Mouse (Mus musculus): Measurements from ENCODE around the gene Olfr543. TPM values are rescaled to one million over a fixed set of nuclear protein-coding genes. Genes with fewer than 3 reads are reported as not detected.

Gene Olfr543
- not detected in 2 replicates for polyA plus RNA-seq (2012)

DNA sequence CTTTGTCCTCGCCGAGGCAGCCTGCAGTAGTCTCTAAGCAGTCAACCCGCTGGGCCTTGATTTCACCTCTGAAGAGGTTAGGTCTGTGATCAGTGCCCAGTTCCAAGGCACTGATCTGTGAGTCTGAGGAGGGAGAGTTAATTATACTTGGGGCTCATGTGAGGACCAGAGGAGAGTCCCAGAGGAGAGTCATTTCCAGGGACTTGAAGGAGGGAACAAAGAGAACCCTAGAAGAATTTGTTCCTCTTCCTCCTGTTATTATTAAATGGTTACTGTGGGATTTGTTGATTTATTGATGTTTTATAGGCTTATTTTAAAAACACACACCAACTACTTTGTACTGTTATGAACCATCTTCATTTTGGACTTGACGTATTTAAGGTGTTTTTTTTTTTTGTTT, at the start of gene Olfr543:
Gene Olfr543 (minus strand): TSS at position 101 of the 400 bp plus-strand sequence.
- no peak for TF ChIP-seq GATA1 (IDR thresholded peaks at IDR 0.05; ENCODE audit: low read length)

DNA sequence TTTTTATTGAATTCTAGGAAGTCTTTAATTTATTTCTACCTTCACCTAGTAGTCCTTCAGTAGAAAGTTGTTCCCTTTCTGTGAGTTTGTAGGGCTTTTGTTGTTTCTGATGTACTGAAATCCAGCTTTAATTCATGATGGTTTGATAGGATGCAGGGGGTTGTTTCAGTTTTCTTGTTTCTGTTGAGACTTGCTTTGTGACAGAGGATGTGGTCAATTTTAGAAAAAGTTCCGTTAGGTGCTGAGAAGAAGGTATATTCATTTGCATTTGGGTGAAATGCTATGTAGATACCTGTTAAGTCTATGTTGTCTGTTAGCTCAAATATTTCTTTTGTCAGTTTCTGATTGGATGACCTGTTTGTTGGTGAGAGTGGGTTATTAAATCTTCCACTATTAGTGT, 47.6 kb upstream of the Olfr543 start:
- no peak for TF ChIP-seq GATA1 (IDR thresholded peaks at IDR 0.05; ENCODE audit: low read length)

DNA sequence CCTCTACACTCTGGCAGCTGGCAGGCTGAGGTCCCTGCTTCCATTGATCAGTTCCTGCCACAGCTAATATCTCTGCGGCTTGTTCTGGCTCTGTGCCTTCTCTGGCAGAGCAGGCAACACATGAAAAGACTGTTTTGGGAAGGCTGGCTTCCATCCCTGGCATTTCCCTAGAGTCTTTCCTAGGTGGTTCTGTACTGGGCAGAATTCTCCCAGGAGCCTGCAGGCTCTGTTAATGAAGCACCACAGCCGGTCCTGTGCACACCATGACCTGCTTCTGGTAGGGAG, 35.5 kb upstream of the Olfr543 start:
- no peak for TF ChIP-seq GATA1 (IDR thresholded peaks at IDR 0.05; ENCODE audit: low read length)

DNA sequence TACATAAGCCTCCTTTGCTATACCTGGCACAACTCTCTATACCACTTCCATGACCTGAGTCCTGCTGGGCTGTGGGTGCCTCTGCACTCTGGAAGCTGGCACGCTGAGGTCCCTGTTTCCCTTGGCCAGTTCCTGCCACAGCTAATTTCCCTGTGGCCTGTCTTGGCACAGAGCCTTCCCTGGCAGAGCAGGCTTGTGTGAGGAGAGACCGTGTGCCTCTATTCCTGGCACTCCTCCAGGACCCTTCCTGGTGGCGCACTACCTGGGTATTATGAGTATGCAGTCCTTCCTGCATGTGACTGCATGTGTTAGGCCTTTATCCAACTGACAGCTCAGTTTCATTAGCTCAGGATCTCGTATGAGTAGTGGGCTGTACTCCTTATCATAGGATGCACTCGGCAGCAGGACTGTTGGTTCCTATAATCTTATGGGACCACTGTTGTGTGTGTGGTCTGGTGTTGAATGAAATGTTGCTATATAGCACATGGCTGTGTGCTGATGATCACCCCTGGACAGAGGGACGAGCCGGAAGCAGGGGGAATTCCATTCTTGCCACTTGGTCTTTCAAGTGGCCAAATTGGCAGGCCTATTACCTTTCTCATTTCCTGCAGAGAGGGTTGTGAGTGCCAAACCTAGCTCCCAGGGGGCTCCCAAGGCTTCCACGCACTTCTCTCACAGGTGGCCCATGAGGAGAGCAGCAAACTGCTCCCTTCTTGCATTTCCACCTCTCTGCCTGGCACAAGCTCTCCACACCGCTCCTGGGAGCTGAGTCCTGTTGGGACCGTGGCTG, 35.0 kb upstream of the Olfr543 start:
- TF ChIP-seq GATA1 (IDR thresholded peaks at IDR 0.05; ENCODE audit: low read length), result no peak

DNA sequence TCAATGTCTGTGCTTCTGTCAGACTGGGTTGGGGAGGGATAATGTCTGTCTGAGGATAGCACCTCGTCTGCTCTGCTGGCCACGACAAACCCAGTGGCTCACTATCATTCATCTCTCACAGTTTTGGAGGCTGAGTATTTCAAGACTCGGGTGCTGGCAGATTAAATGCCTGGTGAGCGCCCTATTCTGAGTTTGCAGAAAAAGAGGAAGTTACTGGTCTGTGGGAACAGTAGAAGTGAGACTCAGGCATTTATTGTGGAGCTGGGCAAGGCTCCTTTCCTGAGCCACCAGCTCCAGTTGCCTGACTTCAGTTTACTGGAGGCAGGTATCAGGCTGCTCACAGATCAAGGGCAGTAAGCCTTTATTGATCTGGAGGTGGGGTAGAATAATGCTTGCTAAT, 32.7 kb upstream of the Olfr543 start:
- TF ChIP-seq GATA1 (IDR thresholded peaks at IDR 0.05; ENCODE audit: low read length), result no peak

DNA sequence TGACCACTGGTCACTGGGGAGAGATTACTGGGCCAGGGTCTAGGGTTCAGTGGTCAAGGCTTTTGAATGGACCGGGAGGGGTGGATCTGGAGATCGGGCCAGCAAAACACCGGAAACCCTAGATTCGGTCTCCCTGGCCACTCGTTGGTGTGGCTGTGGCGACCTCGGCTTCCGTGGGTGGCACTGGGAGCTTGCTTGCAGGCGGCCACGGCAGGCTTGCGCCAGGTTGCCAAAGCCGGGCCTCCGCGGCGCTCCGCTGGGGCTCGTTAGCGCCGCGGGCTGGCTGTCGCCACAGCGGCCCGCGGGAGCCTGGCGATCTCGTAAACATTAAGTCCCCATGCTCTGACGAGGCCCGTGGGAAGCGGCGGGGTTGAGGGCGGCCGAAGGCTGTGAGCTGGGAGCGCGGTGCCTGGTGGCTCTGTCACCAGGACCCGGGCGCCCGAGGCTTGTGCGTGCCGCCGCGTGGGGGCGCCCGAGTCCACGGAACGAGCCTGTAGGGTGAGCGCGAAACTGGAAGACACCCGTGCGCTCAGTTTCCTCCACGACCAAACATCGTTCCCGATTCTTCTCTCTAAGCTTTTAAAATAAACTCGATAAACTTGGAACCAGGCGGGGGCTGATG, 31.4 kb upstream of the Olfr543 start:
- no peak for TF ChIP-seq GATA1 (IDR thresholded peaks at IDR 0.05; ENCODE audit: low read length)

DNA sequence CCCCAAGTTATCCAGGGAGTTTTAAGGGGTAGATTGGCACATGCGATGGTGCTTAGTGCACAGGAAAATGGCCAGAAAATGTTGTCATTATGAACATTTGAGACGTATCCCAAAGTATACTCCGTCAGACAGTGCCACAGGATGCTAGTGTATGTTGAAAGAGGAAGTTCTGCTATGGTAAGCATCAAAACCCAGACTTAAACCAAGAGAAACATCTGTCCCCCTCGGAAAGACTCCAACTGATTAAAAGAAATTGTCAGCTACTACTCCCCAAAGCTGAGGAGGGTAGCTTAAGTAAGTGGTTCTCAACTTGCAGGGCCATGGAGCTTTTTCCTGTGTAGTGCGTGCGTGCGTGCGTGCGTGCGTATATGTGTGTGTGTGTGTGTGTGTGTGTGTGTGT, 30.4 kb upstream of the Olfr543 start:
- TF ChIP-seq GATA1 (IDR thresholded peaks at IDR 0.05; ENCODE audit: low read length), result no peak

DNA sequence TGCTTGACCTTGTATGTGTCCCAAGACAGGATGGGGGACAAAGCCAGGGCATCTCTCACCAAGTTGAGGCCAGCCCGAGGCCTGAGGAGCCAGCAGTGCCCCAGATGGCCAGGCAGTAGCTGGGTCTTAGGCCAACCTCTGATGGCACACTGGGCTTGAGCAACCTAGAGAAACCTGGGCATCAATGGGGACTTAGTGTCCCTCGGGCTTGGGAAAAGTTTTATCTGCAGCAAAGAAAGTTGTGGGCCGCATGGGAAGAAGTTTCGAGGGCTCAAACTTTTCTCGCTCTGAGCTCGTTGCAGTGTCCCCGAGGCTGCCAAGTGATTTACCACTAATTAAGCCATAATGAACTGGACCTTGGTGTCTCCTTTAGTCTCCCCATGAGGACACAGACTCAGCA, 28.2 kb upstream of the Olfr543 start:
- no peak for TF ChIP-seq GATA1 (IDR thresholded peaks at IDR 0.05; ENCODE audit: low read length)

DNA sequence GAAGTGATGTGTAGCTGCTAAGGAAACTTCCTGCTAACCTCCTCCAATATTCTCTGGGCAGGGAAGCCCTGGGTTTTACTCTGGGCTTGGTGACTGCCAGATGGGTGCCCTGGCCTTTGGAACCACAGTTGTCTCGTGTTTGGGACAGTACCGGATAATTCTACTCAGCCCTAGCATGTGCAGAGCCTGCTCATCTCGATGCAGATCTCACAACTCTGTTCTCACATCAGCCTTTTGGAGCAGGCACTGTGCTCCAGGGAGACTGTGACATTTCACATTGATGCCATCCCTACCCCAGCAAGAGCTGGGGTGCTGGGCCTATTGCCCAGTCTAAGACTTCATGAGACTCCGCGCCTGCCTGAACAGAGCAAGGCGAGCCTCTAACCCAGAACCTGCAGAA, 27.2 kb upstream of the Olfr543 start:
- no peak for TF ChIP-seq GATA1 (IDR thresholded peaks at IDR 0.05; ENCODE audit: low read length)

DNA sequence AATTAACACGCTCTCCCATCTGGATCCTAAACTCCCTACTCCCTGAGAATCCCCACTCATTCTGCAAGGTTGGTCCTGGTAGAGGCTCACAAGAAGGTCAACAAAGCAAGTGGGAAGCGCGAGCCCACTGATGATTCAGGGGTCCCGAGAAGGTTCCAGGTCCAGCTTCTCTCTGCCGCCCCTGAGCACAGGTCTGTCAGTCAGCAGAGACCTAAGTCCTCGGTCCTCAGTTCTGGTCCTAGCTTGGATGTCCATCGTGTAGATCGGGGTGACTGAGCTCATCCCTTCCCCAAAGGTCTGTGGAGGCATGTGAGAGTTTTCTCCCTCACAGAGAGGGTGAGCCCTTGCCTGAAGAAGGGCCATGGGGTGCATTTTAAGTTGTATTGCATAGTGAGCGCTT, 26.6 kb upstream of the Olfr543 start:
- no peak for TF ChIP-seq GATA1 (IDR thresholded peaks at IDR 0.05; ENCODE audit: low read length)

DNA sequence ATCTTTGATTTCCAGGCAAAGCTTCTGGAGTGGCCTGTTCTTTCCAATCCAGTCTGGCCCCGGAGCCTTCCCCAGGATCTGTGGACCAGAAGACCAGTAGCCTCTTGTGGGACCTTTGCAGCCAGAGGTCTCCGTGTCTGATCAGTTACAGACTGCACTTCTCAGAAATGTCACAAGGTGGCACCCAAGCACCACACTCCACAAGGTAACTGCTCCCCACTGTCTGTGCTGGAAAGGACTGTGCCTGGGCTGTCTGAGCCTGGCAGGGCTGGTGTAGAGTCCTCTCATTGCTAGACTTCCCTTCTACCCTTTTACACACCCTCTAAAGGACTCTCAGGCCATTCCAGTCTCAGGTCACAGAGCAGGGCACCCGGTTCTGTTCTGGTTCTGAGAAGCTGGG, 25.4 kb upstream of the Olfr543 start:
- TF ChIP-seq GATA1 (IDR thresholded peaks at IDR 0.05; ENCODE audit: low read length), result no peak

DNA sequence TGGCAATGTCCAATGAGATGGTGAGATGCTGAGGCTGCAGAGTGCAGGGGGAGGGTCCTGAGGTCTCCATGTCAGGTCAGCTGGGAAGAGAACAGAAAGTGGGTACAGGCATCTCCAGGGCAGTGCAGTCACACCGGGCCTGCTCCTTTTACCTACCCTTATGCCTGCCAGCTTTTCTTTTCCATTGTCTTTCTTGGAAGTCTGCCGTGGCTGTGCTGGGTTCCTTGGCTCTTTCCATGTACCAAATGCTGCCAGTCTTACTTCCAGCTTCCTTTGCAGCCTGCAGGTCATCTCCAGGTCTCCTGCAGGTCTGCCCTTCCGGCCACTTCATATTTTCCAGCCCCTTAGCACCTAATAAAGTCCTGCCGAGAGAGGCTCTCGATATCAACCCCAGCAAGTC, 20.5 kb upstream of the Olfr543 start:
- no peak for TF ChIP-seq GATA1 (IDR thresholded peaks at IDR 0.05; ENCODE audit: low read length)

DNA sequence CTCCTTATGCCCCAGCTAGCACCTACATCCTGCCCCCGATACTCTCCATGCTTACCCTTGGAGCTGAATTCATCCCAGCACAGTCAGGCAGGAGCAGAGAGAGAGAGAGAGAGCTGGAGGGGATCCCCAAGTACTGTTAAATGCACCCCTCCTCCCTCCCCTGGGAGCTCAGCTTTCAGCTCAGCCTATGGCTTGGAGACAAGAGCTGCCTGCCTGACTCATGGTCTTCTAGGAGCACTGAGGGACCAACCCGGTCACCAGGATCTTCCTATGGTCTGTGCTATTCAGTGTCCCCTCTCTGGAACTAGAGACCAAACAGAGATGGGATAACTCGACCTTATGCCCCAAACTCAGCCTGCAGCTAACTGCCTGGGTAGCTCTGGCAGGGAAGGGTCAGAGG, 18.0 kb upstream of the Olfr543 start, which contains the start of gene Olfr545:
Gene Olfr545 (minus strand): TSS at position 101 of the 400 bp plus-strand sequence.
- TF ChIP-seq GATA1 (IDR thresholded peaks at IDR 0.05; ENCODE audit: low read length), result no peak

DNA sequence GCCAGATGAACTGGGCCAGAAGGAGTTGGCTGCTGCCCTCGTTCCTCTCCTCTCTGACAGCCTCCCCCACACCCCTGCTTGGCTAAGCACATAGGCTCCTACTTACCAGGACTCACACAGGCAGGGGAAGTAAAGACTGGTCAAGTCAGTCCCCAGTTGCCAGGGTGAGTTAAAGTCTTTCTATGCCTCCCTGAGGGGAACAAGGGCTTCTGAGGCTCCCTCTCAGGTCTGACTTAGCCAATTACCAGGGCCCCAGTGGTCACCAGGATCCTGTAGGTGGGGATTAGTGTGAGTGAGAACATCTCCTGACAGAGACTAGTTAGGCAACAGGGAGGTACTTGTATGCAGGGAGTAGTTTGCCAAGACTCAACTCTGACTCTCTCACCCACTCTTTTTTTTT, 6.7 kb upstream of the Olfr543 start, which contains the start of gene Olfr544:
Gene Olfr544 (minus strand): TSS at position 153 of the 400 bp plus-strand sequence.
- TF ChIP-seq GATA1 (IDR thresholded peaks at IDR 0.05; ENCODE audit: low read length), result no peak

DNA sequence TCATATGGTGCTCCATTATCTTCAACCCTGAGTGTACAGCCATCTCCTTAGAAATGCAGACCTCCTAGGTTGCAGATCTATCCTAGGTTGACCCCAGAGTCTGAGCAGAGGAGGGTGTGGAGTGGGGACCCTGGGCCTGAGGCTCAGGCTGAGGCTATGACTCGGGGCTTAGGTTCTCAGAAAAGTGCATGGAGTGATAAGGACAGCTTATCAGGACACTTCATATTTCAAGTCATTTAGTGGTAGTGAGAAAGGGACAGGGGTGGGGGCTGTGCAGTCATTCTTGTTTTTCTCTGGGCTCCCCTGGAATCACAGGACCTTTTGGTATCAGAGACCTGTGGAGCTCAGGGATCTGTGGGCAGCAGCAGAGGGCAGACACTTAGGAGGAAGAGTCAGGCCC, 4.6 kb upstream of the Olfr543 start:
- no peak for TF ChIP-seq GATA1 (IDR thresholded peaks at IDR 0.05; ENCODE audit: low read length)

DNA sequence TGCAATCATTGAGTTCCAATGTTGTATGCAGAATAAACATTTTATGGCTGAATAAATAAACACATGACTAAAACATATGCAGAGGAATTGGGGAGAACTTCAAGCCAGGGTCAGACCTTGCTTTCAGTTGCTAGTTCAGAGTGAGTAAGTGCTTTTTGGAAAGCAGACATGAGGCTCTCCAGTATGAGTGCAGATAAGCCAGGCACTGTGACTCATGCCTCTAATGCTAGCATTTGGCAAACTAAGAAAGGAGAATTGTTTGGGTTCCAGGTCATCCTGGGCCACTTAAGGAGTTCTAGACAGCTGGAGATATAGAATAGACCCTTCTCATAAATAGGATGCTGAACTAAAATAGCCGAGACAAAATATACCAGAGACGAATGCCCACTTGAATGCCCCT, 2.2 kb upstream of the Olfr543 start:
- TF ChIP-seq GATA1 (IDR thresholded peaks at IDR 0.05; ENCODE audit: low read length), result no peak

DNA sequence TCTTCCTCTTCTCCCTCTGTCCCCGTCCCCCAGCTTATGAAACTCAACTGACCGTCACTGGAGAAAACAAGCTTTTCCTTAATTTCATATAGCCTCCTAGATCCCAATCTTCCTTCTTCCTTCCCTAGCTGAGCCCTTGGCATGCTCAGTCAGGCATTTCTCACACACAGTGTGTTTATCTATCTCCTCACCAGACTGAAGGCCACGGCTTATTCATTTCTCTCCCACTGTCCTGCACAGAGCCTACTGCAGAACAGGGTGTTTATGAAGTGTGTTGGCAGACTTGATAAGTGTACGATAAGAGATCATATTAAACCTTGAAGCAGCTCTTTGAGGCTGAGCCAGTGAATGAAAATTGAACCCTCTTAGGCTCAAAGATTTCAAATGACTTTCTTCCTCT, 658 bp downstream of the Olfr543 start:
- TF ChIP-seq GATA1 (IDR thresholded peaks at IDR 0.05; ENCODE audit: low read length), result no peak

Measured in G1E-ER4 (cell line).